ENCODE assay signal across 23 mouse cellular contexts in genomic region chr17:85026436-85026835, GRCm38 (mm10). TPM values are rescaled to one million over a fixed set of nuclear protein-coding genes. Genes with fewer than 3 reads are reported as not detected.
DNase-seq lines count a peak whose midpoint lies in the region; ATAC-seq and TF ChIP-seq lines count a peak whose summit lies in the region.
"Had no signal": no experiment of that assay in that cellular context is flagged by ENCODE, and none has a peak within 500 bp of the region (broad histone marks: within the 10 kb centered on the region; RNA-seq: fewer than 3 reads in every experiment).

No protein-coding gene starts in this region.

- no peaks in the 10 kb centered on the region for H3K9me3 ChIP-seq in heart, embryonic 10.5 days
- H3K9me3 ChIP-seq in heart, embryonic 12.5 days (replicated peaks) = no peaks in the 10 kb centered on the region
- no peaks in the 10 kb centered on the region for H3K9me3 ChIP-seq in kidney, embryonic 15.5 days (replicated peaks)
- H3K9me3 ChIP-seq in liver, postnatal 0 days (ENCODE audit: low read length) = no peaks in the 10 kb centered on the region
- no peaks in the 10 kb centered on the region for H3K9me3 ChIP-seq in liver, embryonic 12.5 days (replicated peaks)
- H3K9me3 ChIP-seq: forebrain, embryonic 10.5 days; forebrain, embryonic 13.5 days; G1E; hindbrain, embryonic 12.5 days; hindbrain, embryonic 15.5 days had no signal

- no peak for TF ChIP-seq EP300 in liver, postnatal 0 days (IDR thresholded peaks at IDR 0.05; ENCODE audit: low read depth)

- WGBS in heart, embryonic 10.5 days = 90% methylated on average over 6 of the region's 6 CpGs
- 82% methylated on average over 6 of the region's 6 CpGs for WGBS in heart, embryonic 12.5 days
- whole genome bisulfite sequencing in kidney, embryonic 15.5 days = 87% methylated on average over 6 of the region's 6 CpGs
- WGBS in liver, postnatal 0 days (ENCODE audit: insufficient replicate concordance) = 84% methylated on average over 6 of the region's 6 CpGs
- WGBS in liver, embryonic 12.5 days (ENCODE audit: insufficient replicate concordance) = 86% methylated on average over 6 of the region's 6 CpGs

- peaks cover 6% of the 10 kb centered on the region; the same call in 1 of the 2 replicates for H3K4me1 ChIP-seq in heart, embryonic 10.5 days
- H3K4me1 ChIP-seq in heart, embryonic 12.5 days (replicated peaks) = 0 out of 2 replicates have a peak, but pooled peaks cover 4% of the 10 kb centered on the region
- peaks cover 11% of the 10 kb centered on the region for H3K4me1 ChIP-seq in kidney, embryonic 15.5 days
- peaks cover 12% of the 10 kb centered on the region for H3K4me1 ChIP-seq in liver, postnatal 0 days (ENCODE audit: insufficient read depth)
- no peaks in the 10 kb centered on the region; the same call in 1 of the 2 replicates for H3K4me1 ChIP-seq in liver, embryonic 12.5 days
- H3K4me1 ChIP-seq: hindbrain, embryonic 12.5 days; hindbrain, embryonic 15.5 days had no signal

- H3K4me2 ChIP-seq in heart, embryonic 12.5 days = no peak overlapping the region
- no peak overlapping the region for H3K4me2 ChIP-seq in kidney, embryonic 15.5 days
- H3K4me2 ChIP-seq in liver, postnatal 0 days (ENCODE audit: low read depth, low read length) = no peak overlapping the region
- no peak overlapping the region for H3K4me2 ChIP-seq in liver, embryonic 12.5 days
- H3K4me2 ChIP-seq: forebrain, embryonic 13.5 days; hindbrain, embryonic 12.5 days; hindbrain, embryonic 15.5 days had no signal

- DNase-seq in heart, embryonic 10.5 days (ENCODE audit: low spot score) = peak; percentile 7
- DNase-seq in kidney, adult 11 months = no peak
- no peak for DNase-seq in liver, postnatal 0 days
- DNase-seq: adrenal gland, postnatal 10 days; adrenal gland, postnatal 36 days; B cell, adult 2 months; cerebellum, adult 18-20 months; cerebellum, adult 9-10 months; cerebellum, postnatal 14 days; gastrocnemius, postnatal 10 days; gastrocnemius, postnatal 36 days had no signal

- H3K36me3 ChIP-seq in heart, embryonic 10.5 days = no peaks in the 10 kb centered on the region
- H3K36me3 ChIP-seq in heart, embryonic 12.5 days = no peaks in the 10 kb centered on the region
- no peaks in the 10 kb centered on the region for H3K36me3 ChIP-seq in kidney, embryonic 15.5 days
- H3K36me3 ChIP-seq in liver, postnatal 0 days (replicated peaks; ENCODE audit: insufficient read depth, low read length) = no peaks in the 10 kb centered on the region
- H3K36me3 ChIP-seq in liver, embryonic 12.5 days = peaks cover 19% of the 10 kb centered on the region
- H3K36me3 ChIP-seq: hindbrain, embryonic 12.5 days; hindbrain, embryonic 15.5 days had no signal

- TF ChIP-seq CTCF in liver, postnatal 0 days (IDR thresholded peaks at IDR 0.05; ENCODE audit: low read depth) = no peak

- no peak overlapping the region for H3K27ac ChIP-seq in heart, embryonic 10.5 days
- no peak overlapping the region for H3K27ac ChIP-seq in heart, embryonic 12.5 days (ENCODE audit: poor library complexity, severe bottlenecking)
- peak overlapping the region; percentile 41; the same call in 1 of the 2 replicates for H3K27ac ChIP-seq in kidney, embryonic 15.5 days
- H3K27ac ChIP-seq in liver, postnatal 0 days (ENCODE audit: low read depth) = peak overlapping the region; percentile 20; the same call in 1 of the 2 replicates
- no peak overlapping the region for H3K27ac ChIP-seq in liver, embryonic 12.5 days
- H3K27ac ChIP-seq: forebrain, embryonic 10.5 days; forebrain, embryonic 13.5 days; hindbrain, embryonic 12.5 days; hindbrain, embryonic 15.5 days had no signal

- no peak for ATAC-seq in heart, embryonic 12.5 days (ENCODE audit: insufficient number of reproducible peaks, low FRiP score)
- no peak for ATAC-seq in kidney, embryonic 15.5 days (replicated peaks; ENCODE audit: low FRiP score)
- ATAC-seq in liver, postnatal 0 days = no peak
- no peak for ATAC-seq in liver, embryonic 12.5 days
- ATAC-seq: forebrain, embryonic 13.5 days; forebrain, embryonic 16.5 days; Patski had no signal

- H3K4me3 ChIP-seq in heart, embryonic 10.5 days = no peak overlapping the region
- H3K4me3 ChIP-seq in heart, embryonic 12.5 days = no peak overlapping the region
- H3K4me3 ChIP-seq in kidney, embryonic 15.5 days (replicated peaks) = no peak overlapping the region
- no peak overlapping the region for H3K4me3 ChIP-seq in liver, postnatal 0 days (ENCODE audit: low read depth, low read length)
- no peak overlapping the region for H3K4me3 ChIP-seq in liver, embryonic 12.5 days
- H3K4me3 ChIP-seq: forebrain, embryonic 10.5 days; forebrain, embryonic 13.5 days; hindbrain, embryonic 12.5 days; hindbrain, embryonic 15.5 days had no signal

- H3K9ac ChIP-seq in heart, embryonic 12.5 days = no peak overlapping the region
- H3K9ac ChIP-seq in kidney, embryonic 15.5 days = no peak overlapping the region
- H3K9ac ChIP-seq in liver, postnatal 0 days (replicated peaks) = no peak overlapping the region
- H3K9ac ChIP-seq in liver, embryonic 12.5 days = no peak overlapping the region
- H3K9ac ChIP-seq: forebrain, embryonic 13.5 days; hindbrain, embryonic 12.5 days; hindbrain, embryonic 15.5 days had no signal

- H3K27me3 ChIP-seq in heart, embryonic 10.5 days (ENCODE audit: insufficient read depth, poor library complexity, severe bottlenecking) = no peaks in the 10 kb centered on the region
- no peaks in the 10 kb centered on the region for H3K27me3 ChIP-seq in heart, embryonic 12.5 days (replicated peaks)
- H3K27me3 ChIP-seq in kidney, embryonic 15.5 days = no peaks in the 10 kb centered on the region
- no peaks in the 10 kb centered on the region for H3K27me3 ChIP-seq in liver, postnatal 0 days (ENCODE audit: insufficient read depth, low read length)
- peaks cover 4% of the 10 kb centered on the region for H3K27me3 ChIP-seq in liver, embryonic 12.5 days (replicated peaks)
- H3K27me3 ChIP-seq: CH12.LX; forebrain, embryonic 13.5 days; hindbrain, embryonic 12.5 days; hindbrain, embryonic 15.5 days; Patski had no signal

RNA-seq across cellular contexts. Expression of gene Slc3a1, which starts 1.7 kb away (rescaled TPM):
- 0.09 and 0.33 TPM in 2 replicates for polyA plus RNA-seq in heart, embryonic 10.5 days (2016; fragmentation: Nextera tagmentation; extraction: Ambion mirVana)
- 0.10 TPM in 1 of 2 replicates, not detected in the other for polyA plus RNA-seq in heart, embryonic 12.5 days (2016; fragmentation: Nextera tagmentation; extraction: Ambion mirVana)
- polyA plus RNA-seq in kidney, embryonic 15.5 days (2015; fragmentation: Nextera tagmentation; extraction: Ambion mirVana) = 11.1 and 13.1 TPM in 2 replicates
- 7.8 and 8.9 TPM in 2 replicates for polyA plus RNA-seq in liver, postnatal 0 days (2015; fragmentation: Nextera tagmentation; extraction: Ambion mirVana)
- 0.32 and 0.41 TPM in 2 replicates for polyA plus RNA-seq in liver, embryonic 12.5 days (2016; fragmentation: Nextera tagmentation; extraction: Ambion mirVana)
- polyA plus RNA-seq: G1E; heart, postnatal 0 days had no signal

Comparison
In these comparisons a context has a peak if more than half of its experiments do, and no peak if none do; other contexts are left out.
1. H3K27ac ChIP-seq: peak in kidney, embryonic 15.5 days (single experiment) and liver, postnatal 0 days (single experiment); none in heart, embryonic 10.5 days (single experiment), heart, embryonic 12.5 days (single experiment) and liver, embryonic 12.5 days (single experiment).